Mouse (Mus musculus) adrenal gland, postnatal 4 days (tissue): ENCODE results near the gene 2410137M14Rik. TPM values are rescaled to one million over a fixed set of nuclear protein-coding genes. Genes with fewer than 3 reads are reported as not detected.
A peak's percentile ranks its signal among the peaks of the same experiment; 100 is the strongest.

Experiments used
- DNase-seq, 2 experiments: peaks; one replicate each; pipeline ENCODE4 v3.0.0; 2021 to 2022; ENCODE audit warnings: low spot score in 2 of 2, mixed read lengths in 2 of 2
- total RNA-seq, 2 experiments: library from RNA; stranded (reverse); gene quantifications; 2 replicates each; pipeline ENCODE4 v1.2.3; 2021

Gene 2410137M14Rik
- total RNA-seq, 2 experiments from 2014 or later = not detected

DNA sequence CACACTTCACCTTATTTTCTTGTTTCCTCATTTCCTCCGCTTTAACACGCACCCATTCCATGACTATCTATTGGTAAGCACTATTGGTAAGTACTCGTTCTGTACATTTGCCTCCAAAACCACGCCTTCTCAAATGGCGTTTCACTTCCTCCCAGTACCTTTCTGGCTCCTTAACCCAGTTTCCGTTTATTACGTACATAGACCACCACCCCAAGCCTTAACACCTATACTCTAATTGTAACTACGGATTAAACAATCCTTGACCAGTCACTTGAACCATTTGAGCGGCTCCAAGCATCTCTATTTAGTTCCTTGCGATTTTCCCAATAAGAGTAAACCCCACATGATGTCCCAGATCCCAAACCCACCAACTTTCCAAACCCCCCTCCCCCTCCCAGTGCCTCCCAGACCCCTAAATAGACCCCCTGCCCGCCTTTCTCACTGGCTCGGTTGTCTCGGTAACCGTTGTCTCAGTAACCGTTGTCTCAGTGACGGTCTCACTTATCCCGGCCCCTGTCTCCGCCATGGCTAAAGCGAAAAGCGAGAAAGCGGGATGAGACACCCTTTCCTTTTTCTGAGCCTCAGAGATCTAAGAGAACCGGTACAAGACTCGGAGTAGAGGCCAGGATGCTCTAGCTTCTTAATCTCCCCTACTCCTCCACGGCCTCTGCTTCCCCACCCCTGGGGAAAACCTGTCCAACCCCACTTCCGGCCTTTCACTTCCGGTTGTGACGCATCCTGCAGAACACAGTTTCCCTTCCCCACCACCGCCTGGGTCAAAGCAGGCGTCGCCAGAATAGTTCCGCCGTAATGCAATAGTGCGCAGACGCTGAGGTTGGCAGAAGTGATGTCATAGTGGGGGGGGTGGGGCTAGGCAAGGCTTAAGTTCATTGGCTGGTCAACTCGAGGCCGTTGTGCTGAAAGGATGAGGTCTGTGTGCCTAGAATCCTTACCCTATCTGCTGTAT lies 29.8 kb downstream of the 2410137M14Rik start, which contains the start of gene Ppp1r11:
Ppp1r11 (minus strand) TSS at position 761 of the 967 bp plus-strand sequence.
- peak; percentile 72 to 91 for DNase-seq

GRCm38 (mm10) chr17:36949265-36949664 lies 31.8 kb downstream of the 2410137M14Rik start:
- DNase-seq = no peak

- no peak for DNase-seq
Observed at GRCm38 (mm10) chr17:36948286-36948685, 32.8 kb downstream of the 2410137M14Rik start.

GRCm38 (mm10) chr17:36947051-36947819 lies 33.8 kb downstream of the 2410137M14Rik start:
- DNase-seq = no peak

GRCm38 (mm10) chr17:36944121-36944775 lies 36.8 kb downstream of the 2410137M14Rik start:
- no peak for DNase-seq

DNA sequence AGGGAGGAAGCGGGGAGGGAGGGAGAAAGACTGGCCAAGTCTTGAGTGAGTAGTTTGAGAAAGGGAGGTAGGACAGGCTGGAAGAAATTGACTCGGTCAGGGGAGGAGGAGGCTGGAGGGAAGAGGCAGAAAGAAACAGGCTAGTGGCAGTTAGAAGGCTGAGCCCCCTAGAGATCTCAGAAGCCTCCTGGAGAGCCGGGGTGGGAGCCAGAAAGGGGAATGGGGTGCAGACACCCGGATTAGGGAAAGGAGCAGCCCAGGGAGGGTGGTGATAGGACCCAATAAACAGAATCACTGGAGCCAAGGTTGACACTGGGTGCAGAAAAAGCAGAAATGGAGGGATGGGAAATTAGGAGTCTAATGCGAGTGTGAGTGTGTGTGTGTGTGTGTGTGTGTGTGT lies 37.3 kb downstream of the 2410137M14Rik start:
- DNase-seq = no peak

GRCm38 (mm10) chr17:36942791-36943471 lies 38.1 kb downstream of the 2410137M14Rik start, which contains the start of gene Rnf39:
Gene Rnf39, plus strand, starts transcription at chr17:36942918.
- no peak for DNase-seq

- no peak for DNase-seq
Observed at GRCm38 (mm10) chr17:36942391-36942790, 38.6 kb downstream of the 2410137M14Rik start.

DNA sequence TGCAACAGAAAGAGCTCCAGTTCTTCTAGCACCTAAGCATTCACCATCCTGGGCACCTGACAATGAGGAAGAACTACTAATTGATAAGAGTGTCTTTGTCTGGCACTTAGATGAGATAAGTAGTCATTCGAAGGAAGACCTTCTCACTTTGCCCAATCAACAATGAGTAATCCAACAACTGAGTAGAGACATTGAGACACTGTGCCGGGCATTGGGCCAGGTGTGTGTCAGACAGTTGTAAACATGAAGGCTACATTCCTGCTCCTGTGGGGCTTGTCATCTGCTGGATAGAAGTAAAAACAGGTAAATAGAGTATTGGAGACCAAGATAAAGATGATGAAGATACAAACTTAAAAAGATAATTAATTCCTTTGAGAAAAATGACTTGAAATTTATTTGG lies 43.0 kb downstream of the 2410137M14Rik start:
- no peak for DNase-seq

- no peak for DNase-seq
Observed at GRCm38 (mm10) chr17:36931806-36932205, 49.2 kb downstream of the 2410137M14Rik start.

- no peak for DNase-seq
Observed at GRCm38 (mm10) chr17:36931130-36931529, 49.9 kb downstream of the 2410137M14Rik start.

DNA sequence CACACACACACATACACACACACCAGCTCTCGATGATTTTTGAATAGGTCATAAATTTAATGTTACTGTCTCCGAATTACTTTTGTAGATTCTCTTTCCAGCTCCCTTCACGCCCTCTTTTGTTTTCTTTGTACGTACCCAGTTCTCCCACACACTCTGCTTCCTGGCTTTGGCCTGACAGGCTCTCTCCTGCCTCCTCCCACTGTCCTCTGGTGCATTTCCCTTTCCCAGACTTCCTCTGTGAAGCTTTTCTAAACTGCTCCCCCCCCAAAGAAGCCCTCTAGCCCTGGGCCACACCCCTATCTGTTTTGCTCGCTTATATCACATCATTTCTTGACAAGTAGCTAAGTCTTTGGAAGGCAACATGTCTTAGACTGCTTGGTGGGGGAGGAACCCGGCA lies 50.8 kb downstream of the 2410137M14Rik start:
- DNase-seq = no peak

- DNase-seq = no peak
Observed at GRCm38 (mm10) chr17:36929236-36929932, 51.7 kb downstream of the 2410137M14Rik start.

Other genes with a start within 250 kb of the 2410137M14Rik start
- gene H2-M10.5, start 208.3 kb downstream of the 2410137M14Rik start, total RNA-seq = not detected
- gene H2-M10.6, start 169.1 kb downstream of the 2410137M14Rik start, total RNA-seq = not detected
- 10 to 100 TPM; 71.3 to 77.9 TPM for gene Trim26, start 144.1 kb downstream of the 2410137M14Rik start, total RNA-seq
- gene Trim15, start 114.0 kb downstream of the 2410137M14Rik start, total RNA-seq = not detected
- 1 to 10 TPM; 5.0 to 9.9 TPM for gene Trim10, start 111.7 kb downstream of the 2410137M14Rik start, total RNA-seq
- gene Trim40, start 91.1 kb downstream of the 2410137M14Rik start, total RNA-seq = under 1 TPM in 1 of 2 experiments, not detected in 1; 0.17 TPM
- not detected for gene Trim31, start 83.1 kb downstream of the 2410137M14Rik start, total RNA-seq
- gene Rnf39, start 38.3 kb downstream of the 2410137M14Rik start, total RNA-seq = 1 to 10 TPM in 1 of 2 experiments, under 1 TPM in 1; 0.31 to 1.1 TPM
- 10 to 100 TPM; 63.6 to 65.1 TPM for gene Ppp1r11, start 29.5 kb downstream of the 2410137M14Rik start, total RNA-seq
- 10 to 100 TPM; 35.8 to 41.6 TPM for gene Znrd1, start 22.7 kb downstream of the 2410137M14Rik start, total RNA-seq
- 1 to 10 TPM; 7.4 to 7.8 TPM for gene Znrd1as, start 22.6 kb downstream of the 2410137M14Rik start, total RNA-seq
- gene H2-M5, start 8.3 kb upstream of the 2410137M14Rik start, total RNA-seq = under 1 TPM; 0.56 to 0.62 TPM
- 10 to 100 TPM; 12.7 to 18.0 TPM for gene Zfp57, start 19.9 kb upstream of the 2410137M14Rik start, total RNA-seq
- gene Mog, start 42.2 kb upstream of the 2410137M14Rik start, total RNA-seq = not detected
- 10 to 100 TPM; 68.2 TPM for gene Gabbr1, start 64.7 kb upstream of the 2410137M14Rik start, total RNA-seq
- gene Olfr90, start 107.3 kb upstream of the 2410137M14Rik start, total RNA-seq = under 1 TPM in 1 of 2 experiments, not detected in 1; 0.14 TPM
- gene Olfr91, start 117.0 kb upstream of the 2410137M14Rik start, total RNA-seq = not detected
- not detected for gene Olfr92, start 138.9 kb upstream of the 2410137M14Rik start, total RNA-seq
- not detected for gene Olfr93, start 180.3 kb upstream of the 2410137M14Rik start, total RNA-seq
- gene Ubd, start 212.7 kb upstream of the 2410137M14Rik start, total RNA-seq = not detected
- not detected for gene Olfr94, start 219.8 kb upstream of the 2410137M14Rik start, total RNA-seq
- not detected for gene Olfr95, start 231.9 kb upstream of the 2410137M14Rik start, total RNA-seq
- not detected for gene Olfr96, start 238.9 kb upstream of the 2410137M14Rik start, total RNA-seq